In genomic region chr11:43353602-43354001, GRCm38 (mm10) we compare ENCODE assay signal across 19 mouse cellular contexts.
A peak's percentile ranks its signal among the peaks of the same experiment; 100 is the strongest.
DNase-seq lines count a peak whose midpoint lies in the region; ATAC-seq and TF ChIP-seq lines count a peak whose summit lies in the region.
"Had no signal": no experiment of that assay in that cellular context is flagged by ENCODE, and none has a peak within 500 bp of the region (broad histone marks: within the 10 kb centered on the region; RNA-seq: fewer than 3 reads in every experiment).

No protein-coding gene starts in this region.

- H3K4me3 ChIP-seq in kidney, postnatal 0 days (replicated peaks; ENCODE audit: low read depth, low read length) = no peak overlapping the region
- H3K4me3 ChIP-seq in CH12.LX (replicated peaks in 1 of 3; ENCODE audit: low read depth in 2 of 3, low read length in 2 of 3, poor library complexity in 1 of 3) = no peak overlapping the region
- H3K4me3 ChIP-seq in lung, postnatal 0 days (ENCODE audit: low read depth, low read length) = no peak overlapping the region
- H3K4me3 ChIP-seq: embryonic facial prominence, embryonic 12.5 days; heart, adult 2 months; heart, embryonic 15.5 days; limb, embryonic 15.5 days; midbrain, embryonic 10.5 days had no signal

- H3K9me3 ChIP-seq in kidney, postnatal 0 days (replicated peaks; ENCODE audit: low read length) = no peaks in the 10 kb centered on the region
- no peaks in the 10 kb centered on the region for H3K9me3 ChIP-seq in CH12.LX (replicated peaks; ENCODE audit: low read length)
- H3K9me3 ChIP-seq in lung, postnatal 0 days (ENCODE audit: low read length) = no peaks in the 10 kb centered on the region
- H3K9me3 ChIP-seq: embryonic facial prominence, embryonic 12.5 days; heart, embryonic 15.5 days; limb, embryonic 15.5 days; midbrain, embryonic 10.5 days had no signal

- no peaks in the 10 kb centered on the region for H3K36me3 ChIP-seq in kidney, postnatal 0 days (ENCODE audit: insufficient read depth, low read length)
- H3K36me3 ChIP-seq in CH12.LX (replicated peaks in 1 of 2; ENCODE audit: control insufficient read depth in 1 of 2, insufficient read depth in 1 of 2, low read length in 1 of 2) = no peaks in the 10 kb centered on the region
- H3K36me3 ChIP-seq in lung, postnatal 0 days (ENCODE audit: insufficient read depth, low read length) = no peaks in the 10 kb centered on the region
- H3K36me3 ChIP-seq: embryonic facial prominence, embryonic 12.5 days; heart, embryonic 15.5 days; limb, embryonic 15.5 days; midbrain, embryonic 10.5 days had no signal

- peak; percentile 81 for TF ChIP-seq EP300 in CH12.LX (IDR thresholded peaks at IDR 0.05; ENCODE audit: low read length)
- peak; percentile 95 for TF ChIP-seq EP300 in lung, postnatal 0 days (IDR thresholded peaks at IDR 0.05)

- TF ChIP-seq POLR2A in CH12.LX (IDR thresholded peaks at IDR 0.05; ENCODE audit: low read depth, low read length) = no peak

- no peak overlapping the region for H3K9ac ChIP-seq in kidney, postnatal 0 days (ENCODE audit: low read depth, low read length)
- H3K9ac ChIP-seq in CH12.LX (ENCODE audit: insufficient read depth, low read depth) = no peak overlapping the region
- H3K9ac ChIP-seq in lung, postnatal 0 days (replicated peaks; ENCODE audit: low read depth) = no peak overlapping the region
- H3K9ac ChIP-seq: embryonic facial prominence, embryonic 12.5 days; heart, embryonic 15.5 days; limb, embryonic 15.5 days had no signal

- no peak for TF ChIP-seq RAD21 in CH12.LX (IDR thresholded peaks at IDR 0.05; ENCODE audit: low read depth, low read length)

- WGBS in kidney, postnatal 0 days = 63% methylated on average over 4 of the region's 4 CpGs
- WGBS in lung, postnatal 0 days = 62% methylated on average over 4 of the region's 4 CpGs

- H3K79me2 ChIP-seq in CH12.LX (replicated peaks; ENCODE audit: control insufficient read depth, extremely low read depth, insufficient read depth, poor library complexity, severe bottlenecking) = no peaks in the 10 kb centered on the region

- H3K4me2 ChIP-seq in kidney, postnatal 0 days (ENCODE audit: low read length) = no peak overlapping the region
- no peak overlapping the region for H3K4me2 ChIP-seq in CH12.LX (ENCODE audit: insufficient read depth, low read depth, poor library complexity, severe bottlenecking)
- H3K4me2 ChIP-seq in lung, postnatal 0 days (replicated peaks; ENCODE audit: low read depth, low read length) = no peak overlapping the region
- H3K4me2 ChIP-seq: embryonic facial prominence, embryonic 12.5 days; heart, embryonic 15.5 days; limb, embryonic 15.5 days had no signal

- DNase-seq in kidney, postnatal 0 days (ENCODE audit: low spot score) = peak; percentile 5
- no peak for DNase-seq in kidney, postnatal 14 days
- peak; percentile 55 for DNase-seq in CH12.LX (ENCODE audit: extremely low read depth)
- peak; percentile 72 for DNase-seq in lung, postnatal 0 days (ENCODE audit: low spot score)
- no peak for DNase-seq in retina, embryonic 14.5 days (ENCODE audit: low spot score)
- no peak for DNase-seq in urinary bladder, adult 18-20 months (ENCODE audit: low spot score in 2 of 2)
- DNase-seq in ovary, postnatal 36 days (ENCODE audit: low spot score) = no peak
- DNase-seq: cerebellum, adult 2 months; heart, adult 2 months; kidney, adult 8-10 months; layer of hippocampus, postnatal 36 days; retina, postnatal 1 day had no signal

- H3K4me1 ChIP-seq in kidney, postnatal 0 days (replicated peaks; ENCODE audit: insufficient read depth, low read length) = no peaks in the 10 kb centered on the region
- peaks cover 34 to 46% of the 10 kb centered on the region in 2 experiments for H3K4me1 ChIP-seq in CH12.LX (ENCODE audit: control insufficient read depth in 1 of 2, insufficient read depth in 2 of 2)
- H3K4me1 ChIP-seq in lung, postnatal 0 days (ENCODE audit: insufficient read depth, low read depth, low read length) = no peaks in the 10 kb centered on the region
- H3K4me1 ChIP-seq: embryonic facial prominence, embryonic 12.5 days; heart, embryonic 15.5 days; limb, embryonic 15.5 days had no signal

- in situ Hi-C loops in CH12.LX (cut with MboI; ENCODE audit: low pct_ligation_motif_present, low pct_unique_long_range_greater_than_20kb, low sequenced_read_pairs) = loop anchor here (5.0 to 10.0 kb wide), 2 partner anchors 54 to 359 kb away; no protein-coding TSS in a partner anchor

- H3K27me3 ChIP-seq in kidney, postnatal 0 days (ENCODE audit: insufficient read depth, low read length) = no peaks in the 10 kb centered on the region
- no peaks in the 10 kb centered on the region for H3K27me3 ChIP-seq in CH12.LX (replicated peaks)
- H3K27me3 ChIP-seq in lung, postnatal 0 days (replicated peaks; ENCODE audit: insufficient read depth, low read length) = no peaks in the 10 kb centered on the region
- H3K27me3 ChIP-seq: embryonic facial prominence, embryonic 12.5 days; heart, embryonic 15.5 days; limb, embryonic 15.5 days had no signal

- TF ChIP-seq CTCF in kidney, postnatal 0 days (IDR thresholded peaks at IDR 0.05; ENCODE audit: low read depth) = no peak
- no peak for TF ChIP-seq CTCF in CH12.LX (conservative IDR thresholded peaks at IDR 0.05 in 1 of 2, IDR thresholded peaks at IDR 0.05 in 1 of 2; ENCODE audit: low read depth in 2 of 2, low read length in 2 of 2)
- no peak for TF ChIP-seq CTCF in lung, postnatal 0 days (IDR thresholded peaks at IDR 0.05)

- no peak for ATAC-seq in kidney, postnatal 0 days (replicated peaks; ENCODE audit: low FRiP score, low read depth)
- ATAC-seq in lung, postnatal 0 days = peak; percentile 86
- peak; percentile 74 for ATAC-seq in monocyte, adult 5-6 weeks (replicated peaks; ENCODE audit: insufficient number of reproducible peaks, low FRiP score, low TSS enrichment, poor library complexity, severe bottlenecking)
- ATAC-seq: forebrain, embryonic 16.5 days; inflammation-experienced regulatory T-cells, adult 6 months had no signal

- no peak overlapping the region for H3K27ac ChIP-seq in kidney, postnatal 0 days
- H3K27ac ChIP-seq in CH12.LX (ENCODE audit: insufficient read depth, low read depth) = no peak overlapping the region
- peak overlapping the region; percentile 66 for H3K27ac ChIP-seq in lung, postnatal 0 days (ENCODE audit: low read length)
- H3K27ac ChIP-seq: embryonic facial prominence, embryonic 12.5 days; heart, adult 2 months; heart, embryonic 15.5 days; limb, embryonic 15.5 days; midbrain, embryonic 10.5 days had no signal

- dilution Hi-C loops in CH12.LX (cut with MboI; ENCODE audit: extremely low pct_ligation_motif_present, extremely low pct_unique_long_range_greater_than_20kb, low sequenced_read_pairs) = no loop called here

TF ChIP-seq in CH12.LX, 34 proteins besides CTCF, POLR2A, EP300 and RAD21:
- TF ChIP-seq RCOR1 (conservative IDR thresholded peaks at IDR 0.05; ENCODE audit: low read depth, low read length) (peak; percentile 88), TBP (conservative IDR thresholded peaks at IDR 0.05; ENCODE audit: low read depth, low read length) (no peak), ETS1 (conservative IDR thresholded peaks at IDR 0.05; ENCODE audit: low read depth, low read length) (peak; percentile 28; the same call in 1 of the 2 replicates), JUND (conservative IDR thresholded peaks at IDR 0.05; ENCODE audit: low read depth, low read length) (peak; percentile 59), ELF1 (IDR thresholded peaks at IDR 0.05; ENCODE audit: low read depth, low read length) (peak; percentile 77), BHLHE40 (IDR thresholded peaks at IDR 0.05; ENCODE audit: low read depth, low read length) (0 out of 2 replicates have a peak, but pooled peaks have one; percentile 3), MXI1 (IDR thresholded peaks at IDR 0.05; ENCODE audit: low read depth, low read length) (peak; percentile 40; the same call in 1 of the 2 replicates), MYC (IDR thresholded peaks at IDR 0.05; ENCODE audit: low read depth, low read length) (peak; percentile 67; the same call in 1 of the 2 replicates), HCFC1 (IDR thresholded peaks at IDR 0.05; ENCODE audit: low read depth, low read length) (peak; percentile 44; the same call in 1 of the 2 replicates), CHD2 (IDR thresholded peaks at IDR 0.05; ENCODE audit: low read length) (peak; percentile 61), SIN3A (IDR thresholded peaks at IDR 0.05; ENCODE audit: low read length) (no peak; the same call in 1 of the 2 replicates), IRF4 (IDR thresholded peaks at IDR 0.05; ENCODE audit: low read depth, low read length) (peak; percentile 73), UBTF (IDR thresholded peaks at IDR 0.05; ENCODE audit: low read depth, low read length) (no peak), MAFK (IDR thresholded peaks at IDR 0.05; ENCODE audit: insufficient replicate concordance, low read length) (0 out of 2 replicates have a peak, but pooled peaks have one; percentile 14), MAX (IDR thresholded peaks at IDR 0.05; ENCODE audit: low read length) (no peak), JUN (IDR thresholded peaks at IDR 0.05; ENCODE audit: insufficient read depth, low read depth, low read length) (peak; percentile 54), USF1 (IDR thresholded peaks at IDR 0.05; ENCODE audit: low read depth, low read length) (no peak), NRF1 (IDR thresholded peaks at IDR 0.05; ENCODE audit: low read depth, low read length) (no peak), TCF12 (IDR thresholded peaks at IDR 0.05; ENCODE audit: low read depth, low read length) (peak; percentile 34; the same call in 1 of the 2 replicates), PAX5 (IDR thresholded peaks at IDR 0.05; ENCODE audit: low read length) (no peak), ZC3H11A (IDR thresholded peaks at IDR 0.05; ENCODE audit: low read depth, low read length) (no peak)

Comparison
In these comparisons a context has a peak if more than half of its experiments do, and no peak if none do; other contexts are left out.
1. DNase-seq: peak in kidney, postnatal 0 days (single experiment), CH12.LX (single experiment) and lung, postnatal 0 days (single experiment); none in kidney, postnatal 14 days (single experiment), retina, embryonic 14.5 days (single experiment), urinary bladder, adult 18-20 months (0 of 2) and ovary, postnatal 36 days (single experiment).